Mouse (Mus musculus) cerebellum, adult 9-10 months (tissue): ENCODE results near the gene Serpinf1.
"Not testable (repeated sequence)": the region's sequence is repeated elsewhere in the genome, so short reads cannot be mapped to it uniquely, and the experiment has no call there.

Experiments used
- DNase-seq: peaks from one replicate; pipeline ENCODE4 v3.0.0; 2022

The Serpinf1 gene

DNA sequence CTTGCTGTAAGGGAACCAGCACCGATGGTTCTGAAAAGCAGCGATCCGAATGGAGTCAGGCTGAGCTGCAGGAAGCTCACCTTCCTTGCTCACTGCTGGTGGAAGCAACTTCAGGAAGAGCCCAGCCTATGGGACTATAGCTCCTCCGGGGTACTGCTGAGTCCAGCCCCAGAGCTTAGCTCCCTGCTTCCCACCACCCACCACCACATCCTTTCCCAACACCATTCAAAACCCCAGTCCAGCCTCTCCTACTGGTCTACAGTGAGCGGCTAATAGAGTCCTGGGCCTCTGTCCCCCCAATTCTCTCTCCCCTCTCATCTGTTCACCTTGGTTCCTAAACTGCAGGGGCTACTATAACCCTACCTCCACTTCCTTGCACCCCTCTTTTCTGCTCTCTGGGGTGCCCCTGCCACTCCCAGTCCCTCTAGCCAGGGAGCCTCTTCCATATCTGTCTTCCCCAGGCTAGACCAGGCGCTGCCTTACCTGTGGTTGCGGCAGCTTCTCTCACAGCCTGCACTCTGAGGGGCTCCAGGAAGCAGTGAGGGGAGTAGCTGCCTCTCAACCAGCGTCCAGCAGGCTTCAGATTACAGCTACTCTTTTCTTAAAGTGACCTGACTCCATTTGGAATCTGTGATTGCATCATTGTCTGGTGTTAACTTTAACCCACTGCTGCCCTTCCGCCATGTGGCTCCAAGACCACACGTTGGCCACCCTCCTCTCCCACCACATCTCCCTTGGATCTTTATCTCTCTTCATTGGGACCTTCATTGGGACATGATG is at the start of gene Serpinf1:
TSS of gene Serpinf1 (minus strand) at position 689 of the 780 bp plus-strand sequence.
- no peak for DNase-seq

DNA sequence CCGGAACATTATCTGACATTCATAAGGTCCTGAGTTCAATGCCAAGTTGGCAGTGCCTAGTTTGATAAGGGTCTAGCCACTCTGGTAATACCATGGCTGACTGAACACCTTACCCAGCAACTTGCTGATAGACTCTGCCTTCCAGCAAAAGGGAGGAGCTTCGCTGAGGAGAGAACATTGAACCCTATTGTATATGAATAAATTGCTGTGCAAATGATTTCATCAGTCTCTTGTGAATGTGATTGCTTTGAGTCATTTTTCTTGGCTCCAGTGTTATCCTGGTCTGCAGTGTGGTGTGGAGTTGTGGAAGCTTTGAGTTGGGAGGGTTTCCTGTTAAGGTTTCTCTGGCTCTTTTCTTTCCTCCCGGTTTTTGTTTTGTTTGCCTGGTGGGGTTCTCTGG is 48.2 kb upstream of the Serpinf1 start:
- no peak for DNase-seq

GRCm38 (mm10) chr11:75469261-75469660 is 46.8 kb upstream of the Serpinf1 start:
- no peak for DNase-seq

DNA sequence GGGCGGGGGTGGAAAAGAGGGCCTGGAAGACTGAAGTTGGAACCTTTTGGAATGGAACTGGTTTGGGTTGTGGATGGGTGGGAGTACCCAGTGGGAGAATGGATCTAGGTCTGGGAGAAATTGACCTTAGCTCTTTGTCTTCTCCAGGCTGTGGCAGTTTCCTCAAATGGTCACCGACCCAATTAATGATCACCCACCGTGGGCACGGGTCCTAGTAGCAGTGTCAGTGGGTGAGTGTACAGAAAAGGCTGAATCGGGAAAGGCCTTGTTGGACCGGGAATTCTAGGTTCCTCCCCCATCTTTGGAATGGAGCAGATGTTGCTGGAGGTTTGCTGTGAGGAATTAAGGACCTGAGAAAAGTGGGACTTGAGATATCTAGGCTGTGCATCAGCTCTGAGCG is 45.9 kb upstream of the Serpinf1 start:
- no peak for DNase-seq

GRCm38 (mm10) chr11:75467512-75468215 is 45.2 kb upstream of the Serpinf1 start:
- DNase-seq, result no peak

DNA sequence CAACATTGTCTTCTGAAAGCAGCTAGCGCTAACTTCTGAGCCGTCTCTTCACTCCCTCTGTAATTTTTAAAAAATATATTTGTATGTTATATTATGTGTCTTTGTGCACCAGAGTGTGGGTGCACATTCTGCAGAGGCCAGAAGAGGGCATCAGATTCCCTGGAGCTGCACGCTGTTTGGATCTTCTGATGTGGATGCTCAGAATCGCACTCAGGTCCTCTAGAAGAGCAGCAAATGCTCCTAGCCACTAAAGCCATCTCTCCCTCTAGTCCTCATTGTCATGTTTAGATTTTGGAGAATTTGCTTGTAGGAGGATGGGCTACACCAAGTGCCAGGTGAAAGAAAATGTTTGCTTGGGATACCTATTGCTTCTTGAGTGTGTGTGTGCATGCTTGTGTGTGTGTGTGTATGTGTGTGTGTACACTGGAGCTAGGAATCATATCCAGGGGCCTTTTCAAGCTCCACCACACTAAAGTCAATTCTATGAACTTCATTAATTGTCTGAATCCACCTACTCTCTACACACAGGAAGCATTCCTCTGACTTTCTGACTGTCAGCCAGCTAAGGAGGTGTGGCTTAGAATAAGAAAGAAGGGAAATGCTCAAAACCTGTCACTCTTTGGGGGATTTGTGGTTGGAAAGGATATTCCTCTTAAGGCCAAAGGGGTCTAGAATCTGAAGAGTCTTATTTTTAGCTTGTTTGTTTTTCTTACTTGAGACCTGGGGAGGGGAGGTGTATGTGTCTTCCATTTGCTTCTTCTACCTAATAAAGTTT is 44.4 kb upstream of the Serpinf1 start:
- DNase-seq, result no peak

GRCm38 (mm10) chr11:75465051-75465450 is 42.5 kb upstream of the Serpinf1 start:
- no peak for DNase-seq

- DNase-seq, result peak; percentile 34
These were observed 41.9 kb upstream of the Serpinf1 start for GRCm38 (mm10) chr11:75464417-75464816.

GRCm38 (mm10) chr11:75463624-75464023 is 41.1 kb upstream of the Serpinf1 start:
- peak; percentile 41 for DNase-seq

GRCm38 (mm10) chr11:75462865-75463336 is 40.4 kb upstream of the Serpinf1 start:
- peak; percentile 69 for DNase-seq

- peak; percentile 78 for DNase-seq
These were observed 39.8 kb upstream of the Serpinf1 start for GRCm38 (mm10) chr11:75462253-75462783.

GRCm38 (mm10) chr11:75461743-75462252 is 39.3 kb upstream of the Serpinf1 start:
- no peak for DNase-seq

DNA sequence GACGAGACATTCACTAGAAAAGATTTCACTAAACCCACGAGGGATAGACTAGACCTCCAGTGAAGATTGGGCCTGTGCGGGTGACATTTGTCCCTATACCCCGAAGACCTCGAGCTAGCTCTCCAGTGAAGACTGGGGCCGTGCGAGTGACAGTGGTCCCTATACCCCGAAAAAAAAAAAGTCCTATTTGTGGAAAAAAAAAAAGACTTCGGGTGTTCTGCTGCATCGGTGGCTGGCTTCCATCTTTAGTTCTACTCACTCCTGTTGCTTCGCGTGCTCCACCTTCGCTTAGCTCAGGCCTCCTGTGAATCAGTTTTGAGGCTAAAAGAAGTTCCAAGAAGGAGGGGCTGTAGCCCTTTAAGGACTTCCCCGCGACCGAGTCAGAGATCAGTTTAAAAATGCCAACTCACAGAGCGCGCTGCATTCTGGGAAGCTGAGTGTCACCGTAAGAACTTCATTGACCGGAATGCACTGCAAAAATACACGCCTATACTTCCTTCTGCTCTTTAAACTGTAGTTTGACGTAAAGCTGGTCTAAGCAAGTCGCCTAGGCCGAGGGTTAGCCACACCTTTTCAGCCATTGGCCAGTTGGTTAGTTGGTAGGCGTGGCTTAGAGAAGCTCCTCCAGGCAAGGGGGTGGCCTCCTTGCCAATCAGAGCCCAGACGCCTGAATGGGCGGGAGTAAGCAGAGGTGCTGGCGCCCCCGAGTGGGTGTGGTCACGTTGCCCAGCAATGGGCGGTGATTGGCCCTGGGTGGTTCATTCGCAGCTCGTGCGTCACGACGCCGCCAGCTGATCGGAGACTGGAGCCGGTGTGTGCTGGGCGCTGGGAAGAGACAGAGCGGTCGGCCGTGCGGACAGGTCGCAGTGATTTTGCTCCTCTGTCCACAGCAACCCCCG is 38.6 kb upstream of the Serpinf1 start, which contains the start of gene Tlcd2:
TSS of gene Tlcd2 (plus strand) at position 872 of the 899 bp plus-strand sequence.
- DNase-seq, result peak; percentile 100

DNA sequence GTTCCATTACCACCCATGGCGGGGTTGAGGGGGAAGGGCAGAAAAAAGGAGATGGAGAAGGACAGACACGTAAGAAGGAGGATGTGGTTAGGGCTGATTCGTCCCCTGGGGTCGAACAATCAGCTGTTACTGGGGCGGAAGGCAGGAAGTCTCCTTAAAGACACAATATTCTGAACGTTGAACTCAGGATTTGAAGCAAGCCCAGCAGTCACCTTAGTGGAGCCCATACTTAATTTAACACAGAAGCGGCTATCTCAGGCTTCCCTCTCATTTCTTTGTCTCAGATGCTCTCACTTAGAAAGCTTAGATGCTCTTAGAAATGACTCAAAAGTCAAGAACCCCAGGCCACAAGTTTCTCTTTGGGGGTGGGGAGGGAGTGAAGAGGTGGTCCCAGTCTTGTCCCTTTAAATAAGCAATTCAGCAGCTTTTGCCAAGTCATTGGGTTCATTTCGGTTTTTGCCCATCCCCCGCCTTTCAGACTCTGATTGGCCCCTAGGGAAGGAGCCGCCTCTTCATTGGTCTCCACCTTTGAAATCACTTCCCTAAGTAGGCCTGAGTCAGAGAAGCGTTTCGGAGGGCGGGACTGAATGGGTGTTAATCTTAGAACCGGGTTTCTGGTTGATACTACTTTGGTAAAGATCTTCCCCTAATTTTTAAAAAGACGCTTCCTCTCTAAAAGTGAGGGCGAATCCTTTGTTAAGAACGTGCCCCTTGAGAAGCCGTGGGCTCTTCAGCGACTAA is 37.8 kb upstream of the Serpinf1 start:
- peak; percentile 95 for DNase-seq

GRCm38 (mm10) chr11:75459751-75460102 is 37.2 kb upstream of the Serpinf1 start:
- DNase-seq, result no peak

DNA sequence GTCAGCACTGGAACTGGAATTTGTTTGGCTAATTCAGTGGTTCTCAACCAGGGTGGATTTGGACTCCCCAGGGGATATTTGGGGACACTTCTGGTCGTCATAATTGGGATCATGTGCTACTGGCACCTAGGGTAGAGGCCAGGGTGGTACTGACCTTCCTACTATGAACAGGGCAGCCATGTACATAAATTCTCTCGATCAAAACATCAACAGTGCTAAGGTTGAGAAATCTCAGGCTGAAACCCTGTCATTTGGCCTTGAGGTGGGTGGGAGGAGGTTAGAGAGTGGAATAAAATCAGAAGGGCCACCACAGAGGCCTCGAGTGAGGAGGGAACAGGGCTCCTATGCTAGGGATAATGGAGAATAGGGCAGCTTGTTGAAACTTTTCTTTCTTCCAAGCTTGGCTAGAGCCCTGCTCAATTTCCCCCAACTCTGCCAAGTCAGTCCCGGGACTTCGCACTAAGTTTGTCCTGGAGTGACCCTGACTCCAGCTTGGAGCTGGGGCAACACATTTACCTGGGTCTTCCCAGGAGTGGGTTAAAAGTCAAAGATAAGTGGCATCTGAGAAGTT is 36.7 kb upstream of the Serpinf1 start:
- peak; percentile 63 for DNase-seq

DNA sequence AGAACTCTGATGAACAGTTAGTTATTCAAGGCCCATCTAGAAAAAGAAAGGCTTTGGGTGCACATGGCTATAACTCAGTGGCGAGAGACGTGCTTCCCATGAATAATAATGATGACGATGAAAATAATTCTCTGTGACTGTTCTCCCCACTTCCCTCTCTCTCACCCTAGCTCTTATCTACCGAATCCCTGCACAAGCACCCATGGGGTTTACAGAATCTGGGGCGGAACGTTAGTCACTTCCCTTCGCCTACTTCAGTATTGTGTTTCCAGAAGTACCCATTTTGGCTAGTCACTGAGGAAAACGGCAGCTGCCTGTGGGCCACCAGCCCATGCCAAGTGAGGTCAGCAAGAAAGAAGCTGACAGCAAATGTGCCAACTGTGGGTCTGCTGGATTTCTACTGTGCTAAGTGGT is 36.1 kb upstream of the Serpinf1 start:
- DNase-seq, result peak; percentile 58

DNA sequence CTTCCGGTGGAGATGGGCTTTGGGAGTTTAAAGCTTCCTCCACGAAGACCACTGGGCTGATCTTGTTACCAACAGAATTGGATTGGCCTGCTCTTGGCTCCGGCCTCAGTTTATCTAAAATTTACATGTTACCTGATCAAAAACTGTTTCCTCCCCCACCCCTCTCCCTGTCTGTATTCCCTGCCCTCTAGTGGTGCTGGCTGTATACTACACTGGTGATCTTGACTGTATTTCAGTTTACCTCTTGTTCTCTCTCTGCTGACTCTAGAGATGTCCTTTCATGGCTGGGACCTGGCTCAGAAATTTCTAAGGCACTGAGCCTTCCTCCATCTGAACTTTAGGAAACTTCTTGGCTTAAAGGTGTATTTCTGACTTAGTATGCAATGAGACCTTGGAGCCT is 35.7 kb upstream of the Serpinf1 start:
- peak; percentile 64 for DNase-seq

DNA sequence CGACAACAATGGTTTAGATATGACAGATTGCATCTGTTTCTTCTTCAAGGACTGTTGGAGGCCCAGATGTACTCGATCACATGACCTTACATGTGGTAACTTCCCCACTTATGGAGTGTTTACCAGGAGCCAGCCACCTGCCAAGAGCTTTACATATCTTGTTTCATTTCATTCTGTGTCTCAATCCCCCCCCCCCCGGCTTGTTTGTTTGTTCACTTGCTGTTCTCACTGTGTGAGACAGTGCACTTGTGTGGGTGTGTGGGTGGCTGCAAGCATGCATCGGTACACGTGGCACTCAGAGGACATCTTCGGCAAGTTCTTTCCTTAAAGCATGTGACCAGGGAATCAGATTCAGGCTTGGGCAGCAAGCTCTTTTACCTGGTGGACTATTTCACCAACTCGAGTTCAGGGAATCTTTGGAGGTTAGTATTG is 34.0 kb upstream of the Serpinf1 start:
- DNase-seq, result no peak

GRCm38 (mm10) chr11:75455971-75456370 is 33.5 kb upstream of the Serpinf1 start:
- DNase-seq, result not testable (repeated sequence)
